Mouse (Mus musculus): Measurements from ENCODE around the gene Gm16442. TPM values are rescaled to one million over a fixed set of nuclear protein-coding genes. Genes with fewer than 3 reads are reported as not detected.

The Gm16442 gene
- not detected in 2 replicates for polyA plus RNA-seq (2012; rRNA removed)

GRCm38 (mm10) chr7:20122479-20122878, at the start of gene Gm16442:
Gene Gm16442 (minus strand): TSS chr7:20122579.

GRCm38 (mm10) chr7:20168277-20168676, 45.9 kb upstream of the Gm16442 start, which contains the start of gene Vmn1r94:
Gene Vmn1r94 (minus strand): TSS chr7:20168377.

GRCm38 (mm10) chr7:20138988-20139387, 16.6 kb upstream of the Gm16442 start, which contains the start of gene Vmn1r93:
Gene Vmn1r93 (minus strand): TSS chr7:20139088.

GRCm38 (mm10) chr7:20099380-20099779, 23.0 kb downstream of the Gm16442 start, which contains the start of gene Vmn1r91:
Gene Vmn1r91 (plus strand): TSS chr7:20099680.

Other genes starting within 250 kb of the Gm16442 start
- not detected in 2 replicates for gene Ceacam19, start 234.6 kb downstream of the Gm16442 start, polyA plus RNA-seq (2012; rRNA removed)
- gene Pvr, start 201.4 kb downstream of the Gm16442 start, polyA plus RNA-seq (2012; rRNA removed), result 5.7 and 6.1 TPM in 2 replicates
- gene Igsf23, start 171.8 kb downstream of the Gm16442 start, polyA plus RNA-seq (2012; rRNA removed), result 0.34 and 0.91 TPM in 2 replicates
- gene Ceacam20, start 157.2 kb downstream of the Gm16442 start, polyA plus RNA-seq (2012; rRNA removed), result 0.02 TPM in 1 of 2 replicates, not detected in the other
- not detected in 2 replicates for gene Nlrp9b, start 131.1 kb downstream of the Gm16442 start, polyA plus RNA-seq (2012; rRNA removed)
- gene Vmn1r91, start 22.9 kb downstream of the Gm16442 start, polyA plus RNA-seq (2012; rRNA removed), result not detected in 2 replicates
- gene Vmn1r93, start 16.5 kb upstream of the Gm16442 start, polyA plus RNA-seq (2012; rRNA removed), result not detected in 2 replicates
- not detected in 2 replicates for gene Vmn1r94, start 45.8 kb upstream of the Gm16442 start, polyA plus RNA-seq (2012; rRNA removed)
- gene Vmn1r95, start 71.1 kb upstream of the Gm16442 start, polyA plus RNA-seq (2012; rRNA removed), result not detected in 2 replicates
- gene Gm6164, start 83.0 kb upstream of the Gm16442 start, polyA plus RNA-seq (2012; rRNA removed), result not detected in 2 replicates
- not detected in 2 replicates for gene Gm4498, start 111.2 kb upstream of the Gm16442 start, polyA plus RNA-seq (2012; rRNA removed)
- not detected in 2 replicates for gene Gm5890, start 140.3 kb upstream of the Gm16442 start, polyA plus RNA-seq (2012; rRNA removed)
- not detected in 2 replicates for gene Gm4133, start 211.5 kb upstream of the Gm16442 start, polyA plus RNA-seq (2012; rRNA removed)